Mouse (Mus musculus) heart, embryonic 16.5 days (tissue): ENCODE results near the gene Zbtb38. TPM values are rescaled to one million over a fixed set of nuclear protein-coding genes. Genes with fewer than 3 reads are reported as not detected.

ENCODE experiments used
- ATAC-seq: fragments of 200-750 bp; cut with Nextera tagmentation; replicated peaks from 2 replicates; pipeline ENCODE4 v1.8.0; 2017; ENCODE audit warnings: moderate number of reproducible peaks; ENCODE audit not compliant: insufficient read depth, low FRiP score; ENCODE audit errors: extremely low read depth
- H3K27ac ChIP-seq: fragments of 300-500 bp; sonication (generic); 2 replicates; pipeline ENCODE4 v1.5.1; 2014; ENCODE audit warnings: mild to moderate bottlenecking, low read length, control low read depth, moderate library complexity
- H3K27me3 ChIP-seq: fragments of 300-500 bp; sonication (generic); 2 replicates; pipeline ENCODE4 v1.6.1; 2014; ENCODE audit warnings: low read length, mixed read lengths; ENCODE audit not compliant: control insufficient read depth, insufficient read depth
- H3K36me3 ChIP-seq: fragments of 300-500 bp; sonication (generic); 2 replicates; pipeline ENCODE4 v1.6.1; 2014; ENCODE audit not compliant: control insufficient read depth, insufficient read depth
- H3K4me1 ChIP-seq: fragments of 300-500 bp; sonication (generic); 2 replicates; pipeline ENCODE4 v1.6.1; 2014; ENCODE audit warnings: low read length, mixed read lengths; ENCODE audit not compliant: control insufficient read depth, insufficient read depth
- H3K4me2 ChIP-seq: fragments of 300-500 bp; sonication (generic); 2 replicates; pipeline ENCODE4 v1.6.1; 2014; ENCODE audit warnings: low read depth, mild to moderate bottlenecking, control low read depth, low read length
- H3K4me3 ChIP-seq: fragments of 300-500 bp; sonication (generic); 2 replicates; pipeline ENCODE4 v1.5.1; 2014; ENCODE audit warnings: mild to moderate bottlenecking, control low read depth, low read length
- H3K9ac ChIP-seq: fragments of 300-500 bp; sonication (generic); 2 replicates; pipeline ENCODE4 v1.6.1; 2014; ENCODE audit warnings: low read length, control low read depth
- H3K9me3 ChIP-seq: fragments of 300-500 bp; sonication (generic); replicated peaks from 2 replicates; pipeline ENCODE4 v1.6.1; 2016; ENCODE audit warnings: low read length; ENCODE audit not compliant: control insufficient read depth
- WGBS: fragments of 180-500 bp; shearing (Covaris S2); extraction: QIAGEN DNeasy Blood & Tissue Kit; methylation state at CpG from one replicate; pipeline ENCODE4 v1.1.7; 2014; 5-methylcytosine and 5-hydroxymethylcytosine counted together
- polyA plus RNA-seq: library from polyadenylated mRNA; unstranded; fragments of >200 nt; fragmentation: Nextera tagmentation; extraction: Ambion mirVana; gene quantifications from 2 replicates; pipeline ENCODE4 v1.2.1, GENCODE M21; 2015

Zbtb38 gene
- polyA plus RNA-seq, 1 experiment from 2014 or later = 29.6 TPM

GRCm38 (mm10) chr9:96674301-96674700, 78.3 kb downstream of the Zbtb38 start:
- no peak overlapping the region for H3K4me3 ChIP-seq
- ATAC-seq = no peak
- WGBS = 83% methylated on average over 8 of the region's 8 CpGs

GRCm38 (mm10) chr9:96672466-96672865, 80.2 kb downstream of the Zbtb38 start:
- whole genome bisulfite sequencing = 72% methylated on average over 2 of the region's 2 CpGs
- H3K9me3 ChIP-seq = no peaks in the 10 kb centered on the region
- H3K27ac ChIP-seq = no peak overlapping the region
- no peaks in the 10 kb centered on the region for H3K36me3 ChIP-seq
- no peak overlapping the region for H3K9ac ChIP-seq
- no peak for ATAC-seq
- no peak overlapping the region for H3K4me2 ChIP-seq
- peaks cover 3% of the 10 kb centered on the region; the same call in 1 of the 2 replicates for H3K4me1 ChIP-seq
- no peak overlapping the region for H3K4me3 ChIP-seq
- H3K27me3 ChIP-seq = no peaks in the 10 kb centered on the region

More at GRCm38 (mm10) chr9:96674301-96674700, 78.3 kb downstream of the Zbtb38 start:
- H3K9ac ChIP-seq = no peak overlapping the region
- H3K4me1 ChIP-seq = peaks cover 3% of the 10 kb centered on the region; the same call in 1 of the 2 replicates
- no peak overlapping the region for H3K4me2 ChIP-seq
- no peaks in the 10 kb centered on the region for H3K9me3 ChIP-seq
- no peaks in the 10 kb centered on the region for H3K36me3 ChIP-seq
- H3K27me3 ChIP-seq = no peaks in the 10 kb centered on the region
- H3K27ac ChIP-seq = no peak overlapping the region

GRCm38 (mm10) chr9:96671249-96671648, 81.4 kb downstream of the Zbtb38 start:
- H3K4me2 ChIP-seq = no peak overlapping the region
- H3K36me3 ChIP-seq = no peaks in the 10 kb centered on the region
- H3K27me3 ChIP-seq = no peaks in the 10 kb centered on the region
- H3K4me1 ChIP-seq = peaks cover 3% of the 10 kb centered on the region; the same call in 1 of the 2 replicates
- 90% methylated on average over 12 of the region's 12 CpGs for WGBS
- no peak overlapping the region for H3K4me3 ChIP-seq
- no peaks in the 10 kb centered on the region for H3K9me3 ChIP-seq
- no peak overlapping the region for H3K9ac ChIP-seq
- H3K27ac ChIP-seq = no peak overlapping the region
- ATAC-seq = no peak

GRCm38 (mm10) chr9:96669877-96670276, 82.8 kb downstream of the Zbtb38 start:
- H3K4me2 ChIP-seq = peak overlapping the region; percentile 86

GRCm38 (mm10) chr9:96668628-96669027, 84.0 kb downstream of the Zbtb38 start:
- no peaks in the 10 kb centered on the region for H3K9me3 ChIP-seq
- no peak for ATAC-seq
- peaks cover 3% of the 10 kb centered on the region; the same call in 1 of the 2 replicates for H3K4me1 ChIP-seq
- no peak overlapping the region for H3K27ac ChIP-seq
- H3K4me3 ChIP-seq = no peak overlapping the region
- no peak overlapping the region for H3K9ac ChIP-seq
- H3K36me3 ChIP-seq = no peaks in the 10 kb centered on the region
- 46% methylated on average over 5 of the region's 5 CpGs for WGBS
- no peaks in the 10 kb centered on the region for H3K27me3 ChIP-seq
- H3K4me2 ChIP-seq = no peak overlapping the region

More at GRCm38 (mm10) chr9:96669877-96670276, 82.8 kb downstream of the Zbtb38 start:
- ATAC-seq = peak; percentile 100
- H3K27me3 ChIP-seq = no peaks in the 10 kb centered on the region
- H3K9me3 ChIP-seq = no peaks in the 10 kb centered on the region
- peak overlapping the region; percentile 56 for H3K4me3 ChIP-seq
- peaks cover 3% of the 10 kb centered on the region; the same call in 1 of the 2 replicates for H3K4me1 ChIP-seq
- H3K36me3 ChIP-seq = no peaks in the 10 kb centered on the region
- H3K27ac ChIP-seq = no peak overlapping the region
- WGBS = 4% methylated on average over 15 of the region's 15 CpGs
- H3K9ac ChIP-seq = peak overlapping the region; percentile 66

GRCm38 (mm10) chr9:96660510-96661244, 92.0 kb downstream of the Zbtb38 start:
- Histone ChIP-seq H3K9me3 (no peaks in the 10 kb centered on the region), H3K9ac (no peak overlapping the region), H3K4me1 (no peaks in the 10 kb centered on the region), H3K4me2 (no peak overlapping the region), H3K36me3 (no peaks in the 10 kb centered on the region), H3K4me3 (no peak overlapping the region), H3K27ac (no peak overlapping the region), H3K27me3 (no peaks in the 10 kb centered on the region)
- 79% methylated on average over 10 of the region's 10 CpGs for WGBS
- no peak for ATAC-seq

- H3K27ac ChIP-seq = no peak overlapping the region
- ATAC-seq = no peak
- WGBS = 65% methylated on average over 2 of the region's 2 CpGs
- H3K4me3 ChIP-seq = no peak overlapping the region
- H3K4me1 ChIP-seq = no peaks in the 10 kb centered on the region
- H3K9me3 ChIP-seq = no peaks in the 10 kb centered on the region
- H3K4me2 ChIP-seq = no peak overlapping the region
- no peak overlapping the region for H3K9ac ChIP-seq
- H3K36me3 ChIP-seq = no peaks in the 10 kb centered on the region
- H3K27me3 ChIP-seq = no peaks in the 10 kb centered on the region
Measured at GRCm38 (mm10) chr9:96659801-96660200, 92.8 kb downstream of the Zbtb38 start.

GRCm38 (mm10) chr9:96653538-96653937, 99.1 kb downstream of the Zbtb38 start:
- no peaks in the 10 kb centered on the region for H3K36me3 ChIP-seq
- H3K27me3 ChIP-seq = no peaks in the 10 kb centered on the region
- H3K4me1 ChIP-seq = no peaks in the 10 kb centered on the region
- no peak overlapping the region for H3K27ac ChIP-seq
- H3K4me3 ChIP-seq = no peak overlapping the region
- no peak overlapping the region for H3K9ac ChIP-seq
- H3K9me3 ChIP-seq = no peaks in the 10 kb centered on the region
- 36% methylated on average over 4 of the region's 4 CpGs for WGBS
- H3K4me2 ChIP-seq = no peak overlapping the region
- ATAC-seq = no peak

GRCm38 (mm10) chr9:96652763-96653162, 99.9 kb downstream of the Zbtb38 start:
- Histone ChIP-seq H3K36me3 (no peaks in the 10 kb centered on the region), H3K4me2 (no peak overlapping the region), H3K9ac (no peak overlapping the region), H3K27me3 (no peaks in the 10 kb centered on the region), H3K9me3 (no peaks in the 10 kb centered on the region), H3K4me3 (no peak overlapping the region), H3K27ac (no peak overlapping the region), H3K4me1 (no peaks in the 10 kb centered on the region)
- ATAC-seq = no peak
- WGBS = 58% methylated on average over 6 of the region's 6 CpGs
